ENCODE assay signal across 24 mouse cellular contexts in genomic region chr13:112458016-112458415, GRCm38 (mm10). TPM values are rescaled to one million over a fixed set of nuclear protein-coding genes. Genes with fewer than 3 reads are reported as not detected.
DNase-seq lines count a peak whose midpoint lies in the region; ATAC-seq and TF ChIP-seq lines count a peak whose summit lies in the region.
"Had no signal": no experiment of that assay in that cellular context is flagged by ENCODE, and none has a peak within 500 bp of the region (broad histone marks: within the 10 kb centered on the region; RNA-seq: fewer than 3 reads in every experiment).

No protein-coding gene starts in this region.

- TF ChIP-seq RAD21 in CH12.LX (IDR thresholded peaks at IDR 0.05; ENCODE audit: low read depth, low read length), result no peak; the same call in 1 of the 2 replicates

- dilution Hi-C loops in CH12.LX (cut with MboI; ENCODE audit: extremely low pct_ligation_motif_present, extremely low pct_unique_long_range_greater_than_20kb, low sequenced_read_pairs), result no loop called here

- peak; percentile 72 for DNase-seq in heart, adult 11 months
- no peak for DNase-seq in heart, postnatal 10 days
- DNase-seq in liver, postnatal 0 days, result no peak
- no peak for DNase-seq in CH12.LX (ENCODE audit: extremely low read depth)
- no peak for DNase-seq in lung, postnatal 36 days
- DNase-seq: adrenal gland, postnatal 10 days; adrenal gland, postnatal 36 days; cerebellum, adult 18-20 months; cerebellum, adult 9-10 months; cerebellum, postnatal 14 days; gastrocnemius, postnatal 25 days; heart, adult 2 months; heart, postnatal 14 days had no signal

- no peak overlapping the region for H3K9ac ChIP-seq in intestine, postnatal 0 days (ENCODE audit: low read depth, low read length)
- no peak overlapping the region for H3K9ac ChIP-seq in intestine, embryonic 15.5 days
- no peak overlapping the region for H3K9ac ChIP-seq in liver, postnatal 0 days (replicated peaks)
- no peak overlapping the region for H3K9ac ChIP-seq in liver, embryonic 12.5 days
- no peak overlapping the region for H3K9ac ChIP-seq in CH12.LX (ENCODE audit: insufficient read depth, low read depth)
- H3K9ac ChIP-seq: forebrain, embryonic 15.5 days; heart, embryonic 15.5 days; hindbrain, embryonic 13.5 days had no signal

- no peak for TF ChIP-seq EP300 in liver, postnatal 0 days (IDR thresholded peaks at IDR 0.05; ENCODE audit: low read depth)
- TF ChIP-seq EP300 in CH12.LX (IDR thresholded peaks at IDR 0.05; ENCODE audit: low read length), result no peak

- H3K4me2 ChIP-seq in intestine, postnatal 0 days (replicated peaks; ENCODE audit: low read depth), result no peak overlapping the region
- no peak overlapping the region for H3K4me2 ChIP-seq in intestine, embryonic 15.5 days (replicated peaks)
- no peak overlapping the region for H3K4me2 ChIP-seq in liver, postnatal 0 days (ENCODE audit: low read depth, low read length)
- no peak overlapping the region for H3K4me2 ChIP-seq in liver, embryonic 12.5 days
- peak overlapping the region; percentile 3; the same call in 1 of the 2 replicates for H3K4me2 ChIP-seq in CH12.LX (ENCODE audit: insufficient read depth, low read depth, poor library complexity, severe bottlenecking)
- H3K4me2 ChIP-seq: forebrain, embryonic 15.5 days; heart, embryonic 11.5 days; heart, embryonic 15.5 days; hindbrain, embryonic 13.5 days had no signal

- no peak overlapping the region for H3K4me3 ChIP-seq in intestine, postnatal 0 days (ENCODE audit: low read depth, low read length)
- H3K4me3 ChIP-seq in intestine, embryonic 15.5 days (replicated peaks), result no peak overlapping the region
- no peak overlapping the region for H3K4me3 ChIP-seq in liver, postnatal 0 days (ENCODE audit: low read depth, low read length)
- H3K4me3 ChIP-seq in liver, embryonic 12.5 days, result no peak overlapping the region
- H3K4me3 ChIP-seq in CH12.LX (replicated peaks in 1 of 3; ENCODE audit: low read depth in 2 of 3, low read length in 2 of 3, poor library complexity in 1 of 3), result no peak overlapping the region
- H3K4me3 ChIP-seq: forebrain, embryonic 15.5 days; heart, adult 2 months; heart, embryonic 15.5 days; hindbrain, embryonic 10.5 days; hindbrain, embryonic 13.5 days had no signal

- intact Hi-C loops in heart, postnatal 10 days (cut with DNase I), result no loop called here

- WGBS in intestine, postnatal 0 days, result 86% methylated on average over 4 of the region's 4 CpGs
- WGBS in intestine, embryonic 15.5 days, result 73% methylated on average over 4 of the region's 4 CpGs
- 79% methylated on average over 4 of the region's 4 CpGs for WGBS in liver, postnatal 0 days (ENCODE audit: insufficient replicate concordance)
- 66% methylated on average over 4 of the region's 4 CpGs for WGBS in liver, embryonic 12.5 days (ENCODE audit: insufficient replicate concordance)

- TF ChIP-seq POLR2A in CH12.LX (IDR thresholded peaks at IDR 0.05; ENCODE audit: low read depth, low read length), result no peak

- H3K27ac ChIP-seq in intestine, postnatal 0 days (ENCODE audit: low read depth, low read length), result no peak overlapping the region
- no peak overlapping the region for H3K27ac ChIP-seq in intestine, embryonic 15.5 days
- no peak overlapping the region for H3K27ac ChIP-seq in liver, postnatal 0 days (ENCODE audit: low read depth)
- no peak overlapping the region for H3K27ac ChIP-seq in liver, embryonic 12.5 days
- no peak overlapping the region for H3K27ac ChIP-seq in CH12.LX (ENCODE audit: insufficient read depth, low read depth)
- H3K27ac ChIP-seq: forebrain, embryonic 15.5 days; heart, adult 2 months; heart, embryonic 15.5 days; hindbrain, embryonic 10.5 days; hindbrain, embryonic 13.5 days had no signal

- H3K4me1 ChIP-seq in intestine, postnatal 0 days (replicated peaks; ENCODE audit: control insufficient read depth, insufficient read depth, low read length), result no peaks in the 10 kb centered on the region
- no peaks in the 10 kb centered on the region for H3K4me1 ChIP-seq in intestine, embryonic 15.5 days (replicated peaks)
- no peaks in the 10 kb centered on the region for H3K4me1 ChIP-seq in liver, postnatal 0 days (ENCODE audit: insufficient read depth)
- H3K4me1 ChIP-seq in liver, embryonic 12.5 days, result peaks cover under 1% of the 10 kb centered on the region
- peaks cover 5% of the 10 kb centered on the region in 2 experiments; a peak in 3 of 4 replicates for H3K4me1 ChIP-seq in CH12.LX (ENCODE audit: control insufficient read depth in 1 of 2, insufficient read depth in 2 of 2)

- in situ Hi-C loops in CH12.LX (cut with MboI; ENCODE audit: low pct_ligation_motif_present, low pct_unique_long_range_greater_than_20kb, low sequenced_read_pairs), result no loop called here

- H3K36me3 ChIP-seq in intestine, postnatal 0 days (ENCODE audit: control insufficient read depth, insufficient read depth), result no peaks in the 10 kb centered on the region
- H3K36me3 ChIP-seq in intestine, embryonic 15.5 days, result no peaks in the 10 kb centered on the region
- no peaks in the 10 kb centered on the region for H3K36me3 ChIP-seq in liver, postnatal 0 days (replicated peaks; ENCODE audit: insufficient read depth, low read length)
- H3K36me3 ChIP-seq in liver, embryonic 12.5 days, result no peaks in the 10 kb centered on the region
- no peaks in the 10 kb centered on the region for H3K36me3 ChIP-seq in CH12.LX (replicated peaks in 1 of 2; ENCODE audit: control insufficient read depth in 1 of 2, insufficient read depth in 1 of 2, low read length in 1 of 2)
- H3K36me3 ChIP-seq: forebrain, embryonic 15.5 days; G1E; heart, embryonic 15.5 days; hindbrain, embryonic 10.5 days; hindbrain, embryonic 13.5 days had no signal

- no peak for ATAC-seq in intestine, postnatal 0 days
- ATAC-seq in intestine, embryonic 15.5 days, result no peak
- no peak for ATAC-seq in liver, postnatal 0 days
- ATAC-seq in liver, embryonic 12.5 days, result no peak
- ATAC-seq: forebrain, embryonic 15.5 days; hindbrain, embryonic 16.5 days; Patski had no signal

- TF ChIP-seq CTCF in intestine, postnatal 0 days (IDR thresholded peaks at IDR 0.05; ENCODE audit: low read depth), result peak; percentile 15; the same call in 1 of the 2 replicates
- 0 out of 2 replicates have a peak, but pooled peaks have one; percentile 1 for TF ChIP-seq CTCF in liver, postnatal 0 days (IDR thresholded peaks at IDR 0.05; ENCODE audit: low read depth)
- TF ChIP-seq CTCF in CH12.LX (conservative IDR thresholded peaks at IDR 0.05 in 1 of 2, IDR thresholded peaks at IDR 0.05 in 1 of 2; ENCODE audit: low read depth in 2 of 2, low read length in 2 of 2), result peak in 1 of 2 experiments; percentile 33; a peak in 1 of 4 replicates

- no peaks in the 10 kb centered on the region for H3K27me3 ChIP-seq in intestine, postnatal 0 days (replicated peaks; ENCODE audit: control insufficient read depth, insufficient read depth, low read length)
- no peaks in the 10 kb centered on the region for H3K27me3 ChIP-seq in intestine, embryonic 15.5 days (replicated peaks)
- H3K27me3 ChIP-seq in liver, postnatal 0 days (ENCODE audit: insufficient read depth, low read length), result no peaks in the 10 kb centered on the region
- H3K27me3 ChIP-seq in liver, embryonic 12.5 days (replicated peaks), result peaks cover 19% of the 10 kb centered on the region
- H3K27me3 ChIP-seq in CH12.LX (replicated peaks), result peaks cover 2% of the 10 kb centered on the region
- H3K27me3 ChIP-seq: forebrain, embryonic 15.5 days; heart, embryonic 15.5 days; hindbrain, embryonic 13.5 days; Patski had no signal

- H3K9me3 ChIP-seq in intestine, postnatal 0 days (ENCODE audit: control insufficient read depth), result no peaks in the 10 kb centered on the region
- no peaks in the 10 kb centered on the region for H3K9me3 ChIP-seq in intestine, embryonic 15.5 days
- H3K9me3 ChIP-seq in liver, postnatal 0 days (ENCODE audit: low read length), result no peaks in the 10 kb centered on the region
- H3K9me3 ChIP-seq in liver, embryonic 12.5 days (replicated peaks), result no peaks in the 10 kb centered on the region
- no peaks in the 10 kb centered on the region for H3K9me3 ChIP-seq in CH12.LX (replicated peaks; ENCODE audit: low read length)
- H3K9me3 ChIP-seq: forebrain, embryonic 15.5 days; G1E; heart, embryonic 15.5 days; hindbrain, embryonic 10.5 days; hindbrain, embryonic 13.5 days had no signal

- H3K79me2 ChIP-seq in CH12.LX (replicated peaks; ENCODE audit: control insufficient read depth, extremely low read depth, insufficient read depth, poor library complexity, severe bottlenecking), result no peaks in the 10 kb centered on the region

TF ChIP-seq in CH12.LX, 34 proteins besides CTCF, POLR2A, EP300 and RAD21:
- TF ChIP-seq GABPA (IDR thresholded peaks at IDR 0.05; ENCODE audit: insufficient replicate concordance, low read depth, low read length) (no peak), ZNF384 (IDR thresholded peaks at IDR 0.05; ENCODE audit: low read depth, low read length) (peak; percentile 59; the same call in 1 of the 2 replicates), MAFK (IDR thresholded peaks at IDR 0.05; ENCODE audit: insufficient replicate concordance, low read length) (no peak), JUND (conservative IDR thresholded peaks at IDR 0.05; ENCODE audit: low read depth, low read length) (no peak), MEF2A (IDR thresholded peaks at IDR 0.05; ENCODE audit: borderline replicate concordance, low read depth, low read length) (no peak), NRF1 (IDR thresholded peaks at IDR 0.05; ENCODE audit: low read depth, low read length) (no peak), SMC3 (IDR thresholded peaks at IDR 0.05; ENCODE audit: low read depth, low read length) (peak; percentile 25)

RNA-seq across cellular contexts. Expression of gene Il6st, which starts 5.9 kb away (rescaled TPM):
- total RNA-seq in heart, postnatal 10 days (2021), result 100 to 1,000 TPM; 164 to 212 TPM
- polyA plus RNA-seq in intestine, postnatal 0 days (2015; fragmentation: Nextera tagmentation; extraction: Ambion mirVana), result 19.6 and 20.5 TPM in 2 replicates
- 31.9 and 37.8 TPM in 2 replicates for polyA plus RNA-seq in intestine, embryonic 15.5 days (2015; fragmentation: Nextera tagmentation; extraction: Ambion mirVana)
- polyA plus RNA-seq in liver, postnatal 0 days (2015; fragmentation: Nextera tagmentation; extraction: Ambion mirVana), result 7.9 and 11.7 TPM in 2 replicates
- 10.1 and 11.1 TPM in 2 replicates for polyA plus RNA-seq in liver, embryonic 12.5 days (2016; fragmentation: Nextera tagmentation; extraction: Ambion mirVana)
- total RNA-seq in CH12.LX (2012; rRNA removed) (6.5 and 7.6 TPM in 2 replicates), CH12.LX (2014; rRNA removed) (3.5 and 3.8 TPM in 2 replicates)
- 5.7 and 6.3 TPM in 2 replicates for polyA plus RNA-seq in CH12.LX (2012; ENCODE audit: insufficient read length, low read depth)
